Mouse (Mus musculus) lung, adult 10 weeks (tissue): Measurements from ENCODE around the gene Dbf4. TPM values are rescaled to one million over a fixed set of nuclear protein-coding genes. Genes with fewer than 3 reads are reported as not detected.

Source experiments
- polyA plus RNA-seq: library from polyadenylated mRNA; stranded (reverse); fragments of 350-450 nt; fragmentation: Illumina TruSeq; extraction: RNeasy Lipid Tissue Mini Kit (QIAGEN cat#74804); gene quantifications from one replicate; pipeline ENCODE4 v1.2.3, GENCODE M21; 2014; ENCODE audit warnings: low read depth, low replicate concordance; ENCODE audit not compliant: insufficient read depth

Dbf4 gene
- polyA plus RNA-seq = 3.2 TPM

GRCm38 (mm10) chr5:8422157-8422931 is at the start of gene Dbf4, which contains the start of gene Slc25a40:
TSS of gene Dbf4 (minus strand) at chr5:8422716.
TSS of gene Slc25a40 (plus strand) at chr5:8422850.

GRCm38 (mm10) chr5:8367614-8368327 is 54.7 kb downstream of the Dbf4 start, which contains the start of gene Adam22:
TSS of gene Adam22 (minus strand) at chr5:8368160.

Other genes with a start within 250 kb of the Dbf4 start
- 1.0 TPM for gene Adam22, start 54.6 kb downstream of the Dbf4 start, polyA plus RNA-seq
- gene Slc25a40, start 134 bp upstream of the Dbf4 start, polyA plus RNA-seq = 4.3 TPM
- 0.39 TPM for gene Rundc3b, start 200.2 kb upstream of the Dbf4 start, polyA plus RNA-seq
- gene Abcb1a, start 237.4 kb upstream of the Dbf4 start, polyA plus RNA-seq = 12.6 TPM